Mouse (Mus musculus) bone marrow macrophage, adult 2 months (primary cell): ENCODE results near the gene Slc25a34.

Experiments
- CTCF ChIP-seq: IDR thresholded peaks from 2 replicates; pipeline ENCODE4 v1.5.1; 2012; ENCODE audit warnings: low read depth, mild to moderate bottlenecking, low read length, moderate library complexity
- POLR2A ChIP-seq: IDR thresholded peaks from 2 replicates; pipeline ENCODE4 v1.6.1; 2012; ENCODE audit warnings: mild to moderate bottlenecking, low read depth, low read length, borderline replicate concordance

- TF ChIP-seq CTCF (0 out of 2 replicates have a peak, but pooled peaks have one; percentile 19), POLR2A (no peak)
Observed at GRCm38 (mm10) chr4:141664799-141665198, 41.2 kb upstream of the Slc25a34 start, which contains the start of gene Plekhm2.
